Mouse (Mus musculus) lung, embryonic 14.5 days (tissue): ENCODE data around the gene Kalrn. TPM values are rescaled to one million over a fixed set of nuclear protein-coding genes. Genes with fewer than 3 reads are reported as not detected.

Experiments used
- ATAC-seq: fragments of 200-750 bp; cut with Nextera tagmentation; 2 replicates; pipeline ENCODE4 v1.8.0; 2017; ENCODE audit warnings: mild to moderate bottlenecking, moderate TSS enrichment, moderate library complexity; ENCODE audit not compliant: insufficient read depth
- DNase-seq: peaks from one replicate; pipeline ENCODE4 v3.0.0-alpha.2; 2015
- H3K27ac ChIP-seq: fragments of 300-500 bp; sonication (generic); 2 replicates; pipeline ENCODE4 v1.5.1; 2014; ENCODE audit warnings: low read depth, mild to moderate bottlenecking, moderate library complexity
- H3K27me3 ChIP-seq: fragments of 300-500 bp; sonication (generic); 2 replicates; pipeline ENCODE4 v1.6.1; 2014; ENCODE audit warnings: low read length, control low read depth; ENCODE audit not compliant: insufficient read depth
- H3K36me3 ChIP-seq: fragments of 300-500 bp; sonication (generic); 2 replicates; pipeline ENCODE4 v1.6.1; 2014; ENCODE audit warnings: control low read depth; ENCODE audit not compliant: insufficient read depth
- H3K4me1 ChIP-seq: fragments of 300-500 bp; sonication (generic); 2 replicates; pipeline ENCODE4 v1.6.1; 2014; ENCODE audit warnings: antibody characterized with exemption, control low read depth; ENCODE audit not compliant: insufficient read depth
- H3K4me2 ChIP-seq: fragments of 300-500 bp; sonication (generic); 2 replicates; pipeline ENCODE4 v1.6.1; 2014; ENCODE audit warnings: mild to moderate bottlenecking
- H3K4me3 ChIP-seq: fragments of 300-500 bp; sonication (generic); 2 replicates; pipeline ENCODE4 v1.5.1; 2014; ENCODE audit warnings: low read depth, low read length
- H3K9ac ChIP-seq: fragments of 300-500 bp; sonication (generic); 2 replicates; pipeline ENCODE4 v1.6.1; 2014
- H3K9me3 ChIP-seq: fragments of 300-500 bp; sonication (generic); 2 replicates; pipeline ENCODE4 v1.6.1; 2016; ENCODE audit warnings: low read depth, low read length, control low read depth
- CTCF ChIP-seq: IDR thresholded peaks from 2 replicates; pipeline ENCODE4 v1.5.1; 2016; ENCODE audit warnings: antibody characterized with exemption, low read depth
- WGBS: fragments of 180-500 bp; shearing (Covaris S2); extraction: QIAGEN DNeasy Blood & Tissue Kit; methylation state at CpG from one replicate; pipeline ENCODE4 v1.1.7; 2014; 5-methylcytosine and 5-hydroxymethylcytosine counted together
- polyA plus RNA-seq: library from polyadenylated mRNA; unstranded; fragments of >200 nt; fragmentation: Nextera tagmentation; extraction: Ambion mirVana; gene quantifications from 2 replicates; pipeline ENCODE4 v1.2.1, GENCODE M21; 2014

The Kalrn gene
- polyA plus RNA-seq, result 15.0 and 17.0 TPM in 2 replicates

DNA sequence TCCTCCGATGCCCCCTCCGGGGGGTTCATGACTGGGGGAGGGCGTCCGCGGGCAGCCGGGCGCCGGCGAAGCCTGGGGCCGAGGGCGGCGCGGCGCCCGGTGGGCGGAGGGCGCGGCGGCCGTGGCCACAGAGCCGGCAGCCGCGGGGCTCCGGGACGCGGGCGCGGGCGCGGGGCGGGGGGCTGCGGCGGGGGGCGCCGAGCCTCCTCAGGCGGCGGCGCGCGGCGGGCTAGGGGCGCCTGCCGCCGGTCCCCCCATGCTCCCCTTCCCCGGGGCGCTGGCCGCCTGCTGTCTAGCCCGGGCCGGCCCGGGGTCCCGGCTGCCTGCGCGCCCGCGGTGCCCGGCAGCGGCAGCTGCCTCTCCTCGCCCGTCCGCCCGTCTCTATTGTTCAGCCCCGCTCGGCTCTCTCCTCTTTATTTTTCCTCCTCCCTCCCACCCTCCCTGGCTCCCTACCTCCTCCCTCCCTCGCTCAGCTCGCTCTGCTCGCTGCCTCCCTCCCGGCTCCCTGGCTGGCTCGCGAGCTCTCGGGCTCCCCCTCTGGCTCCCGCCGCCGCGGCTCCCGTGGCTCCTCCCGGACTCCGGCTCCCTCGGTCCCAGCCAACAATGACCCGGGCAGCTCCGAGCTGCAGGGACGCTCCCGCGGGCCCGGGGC is at the start of gene Kalrn:
TSS of gene Kalrn (minus strand) at position 382 of the 652 bp plus-strand sequence.
- WGBS, result under 1% methylated on average over 73 of the region's 84 CpGs
- no peaks in the 10 kb centered on the region for H3K36me3 ChIP-seq
- peak; percentile 94 for DNase-seq
- peak within 1 kb of the TSS; percentile 80 for H3K4me3 ChIP-seq
- peak; percentile 68 for TF ChIP-seq CTCF
- peak within 1 kb of the TSS; percentile 96 for H3K9ac ChIP-seq
- H3K9me3 ChIP-seq, result no peaks in the 10 kb centered on the region
- H3K27me3 ChIP-seq, result no peaks in the 10 kb centered on the region
- peaks cover 10% of the 10 kb centered on the region for H3K4me1 ChIP-seq
- H3K4me2 ChIP-seq, result peak within 1 kb of the TSS; percentile 93
- H3K27ac ChIP-seq, result peak within 1 kb of the TSS; percentile 90
- peak; percentile 92 for ATAC-seq

DNA sequence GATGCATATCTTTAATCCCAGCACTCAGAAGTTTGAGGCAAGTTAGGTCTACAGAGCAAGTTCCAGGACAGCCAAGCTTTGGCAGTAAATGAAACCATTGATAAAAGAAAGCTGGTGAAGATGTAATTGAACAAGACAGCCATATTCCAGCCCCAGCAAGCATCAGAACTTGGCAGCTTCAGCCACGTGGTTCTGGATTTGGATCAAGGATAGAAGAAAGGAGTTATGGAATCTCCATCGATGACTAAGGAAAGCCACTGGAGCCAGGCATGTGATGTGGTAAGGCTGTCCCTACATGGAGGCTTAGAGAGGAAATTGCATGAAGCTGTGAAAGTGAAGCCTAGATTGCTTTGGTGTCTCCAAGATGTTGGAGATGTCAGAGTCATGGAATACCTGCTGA is 40.7 kb upstream of the Kalrn start:
- no peaks in the 10 kb centered on the region for H3K27me3 ChIP-seq
- no peaks in the 10 kb centered on the region for H3K36me3 ChIP-seq
- H3K27ac ChIP-seq, result no peak overlapping the region
- H3K4me2 ChIP-seq, result no peak overlapping the region
- H3K9me3 ChIP-seq, result no peaks in the 10 kb centered on the region
- H3K9ac ChIP-seq, result no peak overlapping the region
- no peaks in the 10 kb centered on the region for H3K4me1 ChIP-seq
- no peak overlapping the region for H3K4me3 ChIP-seq
- no peak for DNase-seq
- no peak for TF ChIP-seq CTCF
- 60% methylated on average over 2 of the region's 2 CpGs for WGBS
- ATAC-seq, result no peak

DNA sequence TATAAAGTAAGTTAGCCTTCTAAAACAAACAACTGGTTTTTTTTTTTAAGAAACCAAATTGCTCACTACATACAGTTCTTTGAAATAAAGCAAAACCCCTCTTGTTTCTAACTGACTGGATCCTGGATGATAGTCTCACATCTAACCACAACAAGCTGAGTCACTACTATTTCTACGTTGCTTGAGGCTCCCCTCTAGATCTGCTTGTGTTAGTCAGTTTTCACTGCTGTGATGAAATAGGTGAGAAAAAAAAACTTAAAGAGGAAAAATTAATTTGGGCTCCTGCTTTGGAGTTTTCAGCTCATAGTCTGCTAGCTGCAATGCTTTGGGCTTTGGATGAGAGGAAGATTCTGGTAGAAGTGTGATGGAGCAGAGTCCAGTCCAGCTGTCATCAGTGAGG is 36.8 kb upstream of the Kalrn start:
- no peak for TF ChIP-seq CTCF
- H3K4me2 ChIP-seq, result no peak overlapping the region
- no peaks in the 10 kb centered on the region for H3K27me3 ChIP-seq
- H3K9me3 ChIP-seq, result no peaks in the 10 kb centered on the region
- 55% methylated on average over 1 of the region's 1 CpGs for WGBS
- H3K27ac ChIP-seq, result no peak overlapping the region
- no peaks in the 10 kb centered on the region for H3K4me1 ChIP-seq
- DNase-seq (no peak), ATAC-seq (no peak)
- no peak overlapping the region for H3K9ac ChIP-seq
- no peak overlapping the region for H3K4me3 ChIP-seq
- no peaks in the 10 kb centered on the region for H3K36me3 ChIP-seq

DNA sequence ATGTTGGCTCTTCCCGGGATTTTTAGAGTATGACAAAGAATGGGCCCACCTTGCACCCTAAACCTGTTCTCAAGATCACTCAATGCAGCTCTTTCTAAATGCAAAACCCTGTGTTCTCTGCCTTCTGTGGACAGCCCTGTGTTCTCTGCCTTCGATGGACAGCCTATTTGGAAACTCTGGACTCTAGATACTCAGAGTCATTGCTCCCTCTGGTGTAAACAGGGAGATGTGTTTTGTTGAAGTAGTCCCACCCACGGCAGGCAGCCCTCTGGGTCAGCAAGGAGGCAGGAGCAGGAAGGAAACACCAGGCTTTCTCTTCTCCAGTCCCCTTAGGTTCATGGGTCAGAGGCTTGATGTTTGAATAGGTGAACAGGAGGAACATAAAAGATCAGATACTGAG is 32.3 kb upstream of the Kalrn start:
- Histone ChIP-seq H3K36me3 (no peaks in the 10 kb centered on the region), H3K27me3 (no peaks in the 10 kb centered on the region), H3K9ac (no peak overlapping the region), H3K4me2 (no peak overlapping the region), H3K27ac (no peak overlapping the region), H3K4me1 (no peaks in the 10 kb centered on the region), H3K4me3 (no peak overlapping the region), H3K9me3 (no peaks in the 10 kb centered on the region)
- DNase-seq, result peak; percentile 78
- TF ChIP-seq CTCF, result peak; percentile 71
- WGBS, result 29% methylated on average over 3 of the region's 3 CpGs
- ATAC-seq, result no peak

DNA sequence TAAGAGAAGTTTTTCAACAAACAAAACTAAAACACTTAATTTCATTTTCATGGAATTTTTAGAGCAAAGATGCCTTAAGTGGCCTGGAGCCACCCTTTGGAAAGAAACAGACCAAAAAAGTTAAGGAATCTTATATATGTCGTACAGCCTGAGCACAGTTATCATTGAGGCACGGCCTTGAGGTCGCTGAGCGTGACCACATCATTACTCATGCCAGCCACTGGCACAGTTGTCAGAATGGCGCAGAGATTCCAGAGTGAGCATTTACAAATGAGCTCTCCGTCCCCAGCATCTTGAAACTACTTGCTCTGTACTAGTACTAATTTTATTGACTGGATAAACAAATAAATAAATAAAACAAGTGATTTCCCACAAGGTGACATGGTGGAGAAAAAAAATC is 30.5 kb upstream of the Kalrn start:
- H3K4me3 ChIP-seq, result no peak overlapping the region
- H3K36me3 ChIP-seq, result no peaks in the 10 kb centered on the region
- 45% methylated on average over 6 of the region's 6 CpGs for WGBS
- no peak overlapping the region for H3K4me2 ChIP-seq
- DNase-seq (no peak), ATAC-seq (no peak)
- H3K9ac ChIP-seq, result no peak overlapping the region
- H3K4me1 ChIP-seq, result no peaks in the 10 kb centered on the region
- H3K27me3 ChIP-seq, result no peaks in the 10 kb centered on the region
- H3K27ac ChIP-seq, result no peak overlapping the region
- no peaks in the 10 kb centered on the region for H3K9me3 ChIP-seq
- no peak for TF ChIP-seq CTCF

DNA sequence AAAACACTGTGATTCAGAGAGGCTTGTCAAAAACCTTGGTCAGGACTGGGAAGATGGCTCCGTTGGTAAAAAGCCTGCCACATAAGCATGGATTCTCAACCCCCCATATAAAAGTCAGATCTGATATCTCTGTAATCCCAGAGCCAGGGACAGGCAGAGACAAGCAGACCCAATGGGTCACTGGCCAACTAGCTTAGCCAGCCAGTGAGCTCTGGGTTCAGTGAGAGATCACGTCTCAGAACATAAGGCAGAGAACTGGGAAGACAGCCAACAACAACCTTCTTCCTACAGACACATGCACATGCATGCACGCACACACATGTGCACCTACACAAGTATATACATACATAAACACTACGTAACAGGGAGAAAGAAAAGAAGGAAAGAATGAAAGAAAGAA is 29.7 kb upstream of the Kalrn start:
- TF ChIP-seq CTCF, result no peak
- peak; percentile 65 for DNase-seq
- Histone ChIP-seq H3K4me3 (no peak overlapping the region), H3K27ac (no peak overlapping the region), H3K4me2 (no peak overlapping the region), H3K27me3 (no peaks in the 10 kb centered on the region), H3K4me1 (no peaks in the 10 kb centered on the region), H3K36me3 (no peaks in the 10 kb centered on the region), H3K9me3 (no peaks in the 10 kb centered on the region), H3K9ac (no peak overlapping the region)
- ATAC-seq, result no peak
- 63% methylated on average over 4 of the region's 4 CpGs for WGBS

DNA sequence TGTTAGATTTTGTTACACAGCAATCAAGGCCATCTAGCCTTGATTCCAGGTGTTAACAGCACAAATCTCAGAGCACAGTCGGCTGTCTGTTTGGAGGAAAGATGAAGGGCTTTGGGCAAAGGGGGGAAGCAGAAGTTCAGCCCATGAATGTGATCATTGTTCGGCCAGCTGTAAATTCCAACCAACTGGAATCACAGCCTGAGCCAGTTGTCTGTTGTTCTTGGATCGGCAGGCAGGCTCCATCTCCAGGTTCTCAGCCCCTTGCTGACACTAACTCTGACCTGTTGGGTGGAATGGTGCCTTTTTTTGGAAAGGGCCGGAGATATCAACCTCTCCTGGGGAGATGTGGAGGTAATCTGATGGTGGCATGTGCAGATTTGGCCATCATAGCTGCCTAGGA is 28.6 kb upstream of the Kalrn start:
- H3K4me2 ChIP-seq, result no peak overlapping the region
- ATAC-seq (no peak), DNase-seq (no peak)
- 74% methylated on average over 4 of the region's 4 CpGs for WGBS
- no peak overlapping the region for H3K9ac ChIP-seq
- H3K9me3 ChIP-seq, result no peaks in the 10 kb centered on the region
- no peak overlapping the region for H3K4me3 ChIP-seq
- no peaks in the 10 kb centered on the region for H3K27me3 ChIP-seq
- H3K4me1 ChIP-seq, result no peaks in the 10 kb centered on the region
- TF ChIP-seq CTCF, result no peak
- no peaks in the 10 kb centered on the region for H3K36me3 ChIP-seq
- no peak overlapping the region for H3K27ac ChIP-seq
